Mouse (Mus musculus) limb, embryonic 10.5 days (tissue): ENCODE data around the gene B230307C23Rik. TPM values are rescaled to one million over a fixed set of nuclear protein-coding genes. Genes with fewer than 3 reads are reported as not detected.
A peak's percentile ranks its signal among the peaks of the same experiment; 100 is the strongest.
"Not testable (repeated sequence)": the region's sequence is repeated elsewhere in the genome, so short reads cannot be mapped to it uniquely, and the experiment has no call there.

ENCODE experiments used
- DNase-seq: peaks from one replicate; pipeline ENCODE4 v3.0.0-alpha.2; 2017; ENCODE audit warnings: low spot score
- H3K27ac ChIP-seq: fragments of 300-500 bp; sonication (generic); 2 replicates; pipeline ENCODE4 v1.5.1; 2016; ENCODE audit warnings: mild to moderate bottlenecking
- H3K27me3 ChIP-seq: fragments of 300-500 bp; sonication (generic); 2 replicates; pipeline ENCODE4 v1.6.1; 2016; ENCODE audit warnings: low read depth, mild to moderate bottlenecking; ENCODE audit not compliant: poor library complexity, severe bottlenecking
- H3K36me3 ChIP-seq: fragments of 300-500 bp; sonication (generic); 2 replicates; pipeline ENCODE4 v1.6.1; 2016; ENCODE audit warnings: mild to moderate bottlenecking, moderate library complexity
- H3K4me1 ChIP-seq: fragments of 300-500 bp; sonication (generic); 2 replicates; pipeline ENCODE4 v1.6.1; 2016
- H3K4me3 ChIP-seq: fragments of 300-500 bp; sonication (generic); 2 replicates; pipeline ENCODE4 v1.5.1; 2016; ENCODE audit warnings: mild to moderate bottlenecking, moderate library complexity
- H3K9me3 ChIP-seq: fragments of 300-500 bp; sonication (generic); replicated peaks from 2 replicates; pipeline ENCODE4 v1.6.1; 2016; ENCODE audit warnings: mild to moderate bottlenecking
- WGBS: fragments of 180-500 bp; shearing (Covaris S2); methylation state at CpG from one replicate; pipeline ENCODE4 v1.1.7; 2016; 5-methylcytosine and 5-hydroxymethylcytosine counted together
- polyA plus RNA-seq: library from polyadenylated mRNA; unstranded; fragments of >200 nt; fragmentation: Nextera tagmentation; extraction: Ambion mirVana; gene quantifications from 2 replicates; pipeline ENCODE4 v1.2.1, GENCODE M21; 2016

The B230307C23Rik gene
- polyA plus RNA-seq, 1 experiment from 2014 or later, result 20.0 TPM

DNA sequence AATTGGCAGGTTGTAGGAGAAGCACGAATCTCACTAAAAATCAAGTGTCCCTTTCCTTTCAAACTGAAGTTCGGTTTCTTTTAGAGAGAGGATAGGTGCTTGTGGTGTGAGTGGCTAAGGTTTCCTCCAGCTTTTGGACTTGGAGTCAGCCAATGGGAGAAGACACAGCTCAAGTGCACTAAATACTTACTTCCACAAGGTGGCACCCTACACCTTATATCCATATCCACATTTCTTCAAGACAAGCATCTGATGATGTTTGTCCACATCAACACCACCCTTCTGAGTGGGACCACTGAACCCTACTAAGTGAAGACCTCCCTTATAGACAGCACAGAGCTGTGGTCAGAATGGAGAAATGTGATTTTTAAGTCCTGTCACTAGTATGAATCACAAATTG lies 44.6 kb downstream of the B230307C23Rik start:
- H3K27me3 ChIP-seq, result no peaks in the 10 kb centered on the region
- DNase-seq, result no peak
- H3K27ac ChIP-seq, result no peak overlapping the region
- 80% methylated on average over 2 of the region's 2 CpGs for WGBS
- H3K9me3 ChIP-seq, result no peaks in the 10 kb centered on the region; the same call in 1 of the 2 replicates
- no peaks in the 10 kb centered on the region for H3K4me1 ChIP-seq
- no peak overlapping the region for H3K4me3 ChIP-seq
- peaks cover 55% of the 10 kb centered on the region for H3K36me3 ChIP-seq

DNA sequence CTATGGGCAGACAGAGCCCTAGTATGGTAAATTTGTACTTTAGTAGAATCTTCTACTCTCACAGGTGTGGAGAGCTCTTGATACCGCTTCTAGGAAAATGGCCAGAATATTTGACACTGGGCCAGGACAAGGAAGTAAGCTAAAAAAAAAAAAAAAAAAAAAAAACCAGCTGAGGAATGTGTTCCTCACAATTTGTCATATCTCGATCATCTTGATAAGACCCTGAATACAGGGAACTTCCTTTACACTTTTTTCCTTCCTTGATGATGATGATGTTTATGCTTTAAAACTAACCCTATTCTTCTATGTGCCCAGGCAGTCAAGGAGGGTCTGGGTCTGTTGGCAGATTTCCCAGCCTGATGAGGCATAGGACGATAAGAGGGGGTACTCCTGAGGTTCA lies 82.3 kb downstream of the B230307C23Rik start:
- not testable (repeated sequence) for H3K4me3 ChIP-seq, DNase-seq, H3K27ac ChIP-seq, H3K27me3 ChIP-seq, H3K9me3 ChIP-seq, H3K4me1 ChIP-seq
- peaks cover 49% of the 10 kb centered on the region for H3K36me3 ChIP-seq
- 94% methylated on average over 3 of the region's 3 CpGs for WGBS

DNA sequence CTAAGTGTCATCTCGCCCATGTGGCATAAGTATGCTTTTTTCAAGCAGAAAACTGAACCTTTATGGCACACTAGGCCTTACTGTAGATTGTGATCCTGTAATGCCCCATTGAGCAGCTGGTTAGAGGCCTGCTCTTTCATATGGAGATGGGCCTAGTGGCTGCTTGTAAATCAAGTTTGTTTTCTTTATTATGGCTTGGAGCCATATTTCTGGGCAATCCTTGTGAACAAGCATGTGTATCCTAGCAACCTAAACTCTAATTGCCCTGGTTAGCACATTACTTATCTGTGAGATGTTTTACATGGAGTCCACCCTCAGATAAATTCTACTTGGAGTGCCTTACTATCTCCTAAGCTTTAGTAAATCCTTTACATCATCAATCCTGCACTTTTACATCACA lies 84.0 kb downstream of the B230307C23Rik start:
- Histone ChIP-seq H3K4me3 (peak overlapping the region; percentile 73), H3K27ac (peak overlapping the region; percentile 90), H3K36me3 (peaks cover 31% of the 10 kb centered on the region)
- 83% methylated on average over 1 of the region's 1 CpGs for WGBS
- DNase-seq, H3K27me3 ChIP-seq, H3K4me1 ChIP-seq, H3K9me3 ChIP-seq: not testable (repeated sequence)

Other genes starting within 250 kb of the B230307C23Rik start
- 4.9 and 5.3 TPM in 2 replicates for gene Ripk4, start 233.5 kb upstream of the B230307C23Rik start, polyA plus RNA-seq
- gene Prdm15, start 145.5 kb upstream of the B230307C23Rik start, polyA plus RNA-seq, result 14.1 and 17.1 TPM in 2 replicates
- 12.3 and 14.8 TPM in 2 replicates for gene C2cd2, start 34.7 kb upstream of the B230307C23Rik start, polyA plus RNA-seq
- 14.4 TPM in 2 replicates for gene Zbtb21, start 34.7 kb upstream of the B230307C23Rik start, polyA plus RNA-seq
- 35.8 and 36.8 TPM in 2 replicates for gene A630089N07Rik, start 85.1 kb downstream of the B230307C23Rik start, polyA plus RNA-seq